Comparison of ENCODE assay signal across 12 mouse cellular contexts in genomic region chr7:126668452-126668851, GRCm38 (mm10). TPM values are rescaled to one million over a fixed set of nuclear protein-coding genes. Genes with fewer than 3 reads are reported as not detected.
DNase-seq lines count a peak whose midpoint lies in the region; ATAC-seq and TF ChIP-seq lines count a peak whose summit lies in the region.
"Had no signal": no experiment of that assay in that cellular context is flagged by ENCODE, and none has a peak within 500 bp of the region (broad histone marks: within the 10 kb centered on the region; RNA-seq: fewer than 3 reads in every experiment).

No protein-coding gene starts in this region.

- no peaks in the 10 kb centered on the region for H3K27me3 ChIP-seq in heart, embryonic 10.5 days (ENCODE audit: insufficient read depth, poor library complexity, severe bottlenecking)
- H3K27me3 ChIP-seq in liver, adult 2 months (ENCODE audit: control insufficient read depth, insufficient read depth, low read length) = no peaks in the 10 kb centered on the region
- H3K27me3 ChIP-seq in intestine, embryonic 16.5 days (replicated peaks; ENCODE audit: control insufficient read depth, insufficient read depth, low read length) = no peaks in the 10 kb centered on the region

- no peak for ATAC-seq in intestine, embryonic 16.5 days

- DNase-seq in heart, embryonic 10.5 days (ENCODE audit: low spot score) = no peak
- DNase-seq in heart, postnatal 4 days = no peak
- DNase-seq in liver, adult 2 months (ENCODE audit: extremely low read depth, low read depth, low spot score) = no peak
- DNase-seq in liver = no peak
- no peak for DNase-seq in cerebellum, postnatal 36 days
- DNase-seq: embryo, embryonic 11 days; gastrocnemius, postnatal 14 days; right cerebral cortex, postnatal 25 days; thymus, postnatal 25 days had no signal

- H3K4me3 ChIP-seq in heart, embryonic 10.5 days = no peak overlapping the region
- H3K4me3 ChIP-seq in liver, adult 2 months (ENCODE audit: insufficient read depth, low read depth, low read length) = no peak overlapping the region
- no peak overlapping the region for H3K4me3 ChIP-seq in brown adipose tissue, adult 24 weeks (ENCODE audit: insufficient read depth, low read depth, low read length)
- no peak overlapping the region for H3K4me3 ChIP-seq in intestine, embryonic 16.5 days (ENCODE audit: low read length)
- H3K4me3 ChIP-seq: forebrain, embryonic 10.5 days had no signal

- no peaks in the 10 kb centered on the region for H3K4me1 ChIP-seq in heart, embryonic 10.5 days
- peaks cover 7% of the 10 kb centered on the region for H3K4me1 ChIP-seq in liver, adult 2 months (ENCODE audit: control insufficient read depth, insufficient read depth, low read length)
- H3K4me1 ChIP-seq in brown adipose tissue, adult 24 weeks (ENCODE audit: control insufficient read depth, insufficient read depth, insufficient read length, low read length) = peaks cover 25% of the 10 kb centered on the region
- H3K4me1 ChIP-seq in intestine, embryonic 16.5 days (ENCODE audit: control insufficient read depth, insufficient read depth, low read length) = peaks cover 30% of the 10 kb centered on the region
- H3K4me1 ChIP-seq: forebrain, embryonic 10.5 days had no signal

- H3K9me3 ChIP-seq in heart, embryonic 10.5 days = no peaks in the 10 kb centered on the region
- H3K9me3 ChIP-seq in intestine, embryonic 16.5 days (ENCODE audit: control insufficient read depth, low read length) = no peaks in the 10 kb centered on the region
- H3K9me3 ChIP-seq: forebrain, embryonic 10.5 days had no signal

- H3K9ac ChIP-seq in liver, adult 2 months (ENCODE audit: low read depth, low read length) = no peak overlapping the region
- H3K9ac ChIP-seq in intestine, embryonic 16.5 days (ENCODE audit: low read depth, low read length) = no peak overlapping the region; the same call in 1 of the 2 replicates

- WGBS in heart, embryonic 10.5 days = 74% methylated on average over 5 of the region's 5 CpGs
- 73% methylated on average over 5 of the region's 5 CpGs for WGBS in liver, adult 2 months
- WGBS in intestine, embryonic 16.5 days = 68% methylated on average over 5 of the region's 5 CpGs

- TF ChIP-seq CTCF in liver, adult 2 months (IDR thresholded peaks at IDR 0.05; ENCODE audit: low read depth, low read length) = no peak

- H3K79me2 ChIP-seq in liver, adult 2 months (ENCODE audit: control insufficient read depth, insufficient read depth, low read length) = no peaks in the 10 kb centered on the region

- H3K4me2 ChIP-seq in intestine, embryonic 16.5 days (ENCODE audit: low read depth, low read length) = no peak overlapping the region

- no peak for TF ChIP-seq POLR2A in liver, adult 2 months (IDR thresholded peaks at IDR 0.05; ENCODE audit: extremely low read depth, insufficient read depth, low read length)

- peak overlapping the region; percentile 59 for H3K27ac ChIP-seq in heart, embryonic 10.5 days
- peak overlapping the region; percentile 66 for H3K27ac ChIP-seq in liver, adult 2 months (replicated peaks; ENCODE audit: insufficient read depth, low read depth, low read length)
- H3K27ac ChIP-seq in brown adipose tissue, adult 24 weeks (replicated peaks; ENCODE audit: low read depth, low read length) = peak overlapping the region; percentile 79
- H3K27ac ChIP-seq in intestine, embryonic 16.5 days (ENCODE audit: low read length) = peak overlapping the region; percentile 69
- H3K27ac ChIP-seq: forebrain, embryonic 10.5 days had no signal

- H3K36me3 ChIP-seq in heart, embryonic 10.5 days = peaks cover 55% of the 10 kb centered on the region
- H3K36me3 ChIP-seq in liver, adult 2 months (ENCODE audit: control insufficient read depth, insufficient read depth, low read length) = peaks cover 38% of the 10 kb centered on the region
- peaks cover 8% of the 10 kb centered on the region; the same call in 1 of the 2 replicates for H3K36me3 ChIP-seq in intestine, embryonic 16.5 days (ENCODE audit: control insufficient read depth, insufficient read depth, low read length)

RNA-seq across cellular contexts. Expression of gene Sult1a1, which starts 7.8 kb away (rescaled TPM):
- polyA plus RNA-seq in heart, embryonic 10.5 days (2016; fragmentation: Nextera tagmentation; extraction: Ambion mirVana) = 0.34 and 0.94 TPM in 2 replicates
- total RNA-seq in heart, postnatal 4 days (2021) = 1 to 10 TPM; 5.5 to 6.6 TPM
- total RNA-seq in liver, adult 2 months (2014; rRNA removed) = 661 and 727 TPM in 2 replicates
- 566 and 586 TPM in 2 replicates for polyA plus RNA-seq in liver, adult 2 months (2012; rRNA removed)
- polyA plus RNA-seq in brown adipose tissue, adult 24 weeks (2012; ENCODE audit: insufficient read depth, insufficient read length, missing spikeins) = 40.9 and 98.4 TPM in 2 replicates
- polyA plus RNA-seq in intestine, embryonic 16.5 days (2015; fragmentation: Nextera tagmentation; extraction: Ambion mirVana) = 7.5 and 7.6 TPM in 2 replicates

RNA-seq across cellular contexts. Expression of gene Sgf29, which starts 19.3 kb away (rescaled TPM):
- polyA plus RNA-seq in heart, embryonic 10.5 days (2016; fragmentation: Nextera tagmentation; extraction: Ambion mirVana) = 36.6 and 44.3 TPM in 2 replicates
- total RNA-seq in heart, postnatal 4 days (2021) = 10 to 100 TPM; 30.9 to 33.2 TPM
- 7.7 and 10.7 TPM in 2 replicates for total RNA-seq in liver, adult 2 months (2014; rRNA removed)
- 34.7 and 54.2 TPM in 2 replicates for polyA plus RNA-seq in liver, adult 2 months (2012; rRNA removed)
- polyA plus RNA-seq in brown adipose tissue, adult 24 weeks (2012; ENCODE audit: insufficient read depth, insufficient read length, missing spikeins) = 18.3 and 20.6 TPM in 2 replicates
- polyA plus RNA-seq in intestine, embryonic 16.5 days (2015; fragmentation: Nextera tagmentation; extraction: Ambion mirVana) = 42.7 and 49.8 TPM in 2 replicates

RNA-seq across cellular contexts. Expression of gene Bola2, which starts 26.7 kb away (rescaled TPM):
- 135 and 159 TPM in 2 replicates for polyA plus RNA-seq in heart, embryonic 10.5 days (2016; fragmentation: Nextera tagmentation; extraction: Ambion mirVana)
- total RNA-seq in heart, postnatal 4 days (2021) = 10 to 100 TPM; 56.8 to 57.3 TPM
- total RNA-seq in liver, adult 2 months (2014; rRNA removed) = 15.6 and 20.5 TPM in 2 replicates
- 35.6 and 37.7 TPM in 2 replicates for polyA plus RNA-seq in liver, adult 2 months (2012; rRNA removed)
- 40.0 and 49.0 TPM in 2 replicates for polyA plus RNA-seq in brown adipose tissue, adult 24 weeks (2012; ENCODE audit: insufficient read depth, insufficient read length, missing spikeins)
- polyA plus RNA-seq in intestine, embryonic 16.5 days (2015; fragmentation: Nextera tagmentation; extraction: Ambion mirVana) = 111 and 112 TPM in 2 replicates

RNA-seq across cellular contexts. Expression of gene Slx1b, which starts 27.1 kb away (rescaled TPM):
- 6.9 and 8.8 TPM in 2 replicates for polyA plus RNA-seq in heart, embryonic 10.5 days (2016; fragmentation: Nextera tagmentation; extraction: Ambion mirVana)
- total RNA-seq in heart, postnatal 4 days (2021) = 1 to 10 TPM; 7.2 to 8.1 TPM
- total RNA-seq in liver, adult 2 months (2014; rRNA removed) = 4.1 and 4.6 TPM in 2 replicates
- 11.3 and 15.4 TPM in 2 replicates for polyA plus RNA-seq in liver, adult 2 months (2012; rRNA removed)
- 4.0 and 5.8 TPM in 2 replicates for polyA plus RNA-seq in brown adipose tissue, adult 24 weeks (2012; ENCODE audit: insufficient read depth, insufficient read length, missing spikeins)
- 8.3 and 8.9 TPM in 2 replicates for polyA plus RNA-seq in intestine, embryonic 16.5 days (2015; fragmentation: Nextera tagmentation; extraction: Ambion mirVana)

RNA-seq across cellular contexts. Expression of gene Nupr1, which starts 37.8 kb away (rescaled TPM):
- polyA plus RNA-seq in heart, embryonic 10.5 days (2016; fragmentation: Nextera tagmentation; extraction: Ambion mirVana) = 0.75 and 1.2 TPM in 2 replicates
- total RNA-seq in heart, postnatal 4 days (2021) = 1 to 10 TPM; 5.7 to 6.8 TPM
- 3.0 and 3.2 TPM in 2 replicates for total RNA-seq in liver, adult 2 months (2014; rRNA removed)
- 1.2 TPM in 2 replicates for polyA plus RNA-seq in liver, adult 2 months (2012; rRNA removed)
- 89.5 and 149 TPM in 2 replicates for polyA plus RNA-seq in brown adipose tissue, adult 24 weeks (2012; ENCODE audit: insufficient read depth, insufficient read length, missing spikeins)
- 70.8 and 73.3 TPM in 2 replicates for polyA plus RNA-seq in intestine, embryonic 16.5 days (2015; fragmentation: Nextera tagmentation; extraction: Ambion mirVana)
